Mouse (Mus musculus) neural tube, embryonic 12.5 days (tissue): ENCODE data around the gene Ceacam1. TPM values are rescaled to one million over a fixed set of nuclear protein-coding genes. Genes with fewer than 3 reads are reported as not detected.

Source experiments
- ATAC-seq: fragments of 200-750 bp; cut with Nextera tagmentation; 2 replicates; pipeline ENCODE4 v1.8.0; 2017; ENCODE audit warnings: low read depth, mild to moderate bottlenecking, moderate TSS enrichment, moderate library complexity; ENCODE audit not compliant: low FRiP score
- H3K27ac ChIP-seq: fragments of 300-500 bp; sonication (generic); 2 replicates; pipeline ENCODE4 v1.5.1; 2016
- H3K27me3 ChIP-seq: fragments of 300-500 bp; sonication (generic); replicated peaks from 2 replicates; pipeline ENCODE4 v1.6.1; 2016; ENCODE audit warnings: mild to moderate bottlenecking
- H3K36me3 ChIP-seq: fragments of 300-500 bp; sonication (generic); 2 replicates; pipeline ENCODE4 v1.6.1; 2016; ENCODE audit warnings: mild to moderate bottlenecking
- H3K4me1 ChIP-seq: fragments of 300-500 bp; sonication (generic); 2 replicates; pipeline ENCODE4 v1.6.1; 2016
- H3K4me2 ChIP-seq: fragments of 300-500 bp; sonication (generic); replicated peaks from 2 replicates; pipeline ENCODE4 v1.6.1; 2016; ENCODE audit warnings: mild to moderate bottlenecking
- H3K4me3 ChIP-seq: fragments of 300-500 bp; sonication (generic); 2 replicates; pipeline ENCODE4 v1.5.1; 2016
- H3K9ac ChIP-seq: fragments of 300-500 bp; sonication (generic); 2 replicates; pipeline ENCODE4 v1.6.1; 2016; ENCODE audit warnings: mild to moderate bottlenecking
- H3K9me3 ChIP-seq: fragments of 300-500 bp; sonication (generic); 2 replicates; pipeline ENCODE4 v1.6.1; 2016; ENCODE audit warnings: mild to moderate bottlenecking
- WGBS: fragments of 180-500 bp; shearing (Covaris S2); methylation state at CpG from one replicate; pipeline ENCODE4 v1.1.7; 2016; 5-methylcytosine and 5-hydroxymethylcytosine counted together
- polyA plus RNA-seq: library from polyadenylated mRNA; unstranded; fragments of >200 nt; fragmentation: Nextera tagmentation; extraction: Ambion mirVana; gene quantifications from 2 replicates; pipeline ENCODE4 v1.2.1, GENCODE M21; 2016

Ceacam1 gene
- polyA plus RNA-seq, 1 experiment from 2014 or later: 1.3 TPM

DNA sequence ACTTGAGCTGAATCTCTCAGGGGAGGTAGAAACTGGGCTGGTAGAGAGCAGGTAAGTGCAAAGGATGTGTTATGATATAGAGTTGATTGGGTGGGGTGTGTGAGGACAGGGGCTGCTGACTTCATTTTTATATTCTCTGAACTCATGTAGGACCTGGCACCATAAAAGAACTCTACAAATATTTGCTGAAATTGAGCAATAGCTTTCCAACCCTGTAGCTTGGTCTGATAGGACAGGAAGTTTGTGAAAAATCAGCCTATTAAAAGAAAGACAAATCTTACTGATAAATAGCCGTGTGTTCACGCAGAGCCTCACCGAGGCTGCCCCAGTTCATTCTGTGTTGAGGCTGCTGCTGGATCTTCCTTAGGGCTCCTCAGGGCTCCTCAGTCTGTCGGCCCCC lies 57.5 kb downstream of the Ceacam1 start:
- 0 out of 2 replicates have a peak, but pooled peaks cover 7% of the 10 kb centered on the region for H3K27me3 ChIP-seq
- H3K36me3 ChIP-seq: no peaks in the 10 kb centered on the region
- H3K27ac ChIP-seq: no peak overlapping the region
- no peak overlapping the region for H3K4me2 ChIP-seq
- no peak for ATAC-seq
- H3K9ac ChIP-seq: no peak overlapping the region
- no peaks in the 10 kb centered on the region for H3K9me3 ChIP-seq
- 91% methylated on average over 4 of the region's 4 CpGs for WGBS
- no peak overlapping the region for H3K4me3 ChIP-seq
- no peaks in the 10 kb centered on the region for H3K4me1 ChIP-seq

DNA sequence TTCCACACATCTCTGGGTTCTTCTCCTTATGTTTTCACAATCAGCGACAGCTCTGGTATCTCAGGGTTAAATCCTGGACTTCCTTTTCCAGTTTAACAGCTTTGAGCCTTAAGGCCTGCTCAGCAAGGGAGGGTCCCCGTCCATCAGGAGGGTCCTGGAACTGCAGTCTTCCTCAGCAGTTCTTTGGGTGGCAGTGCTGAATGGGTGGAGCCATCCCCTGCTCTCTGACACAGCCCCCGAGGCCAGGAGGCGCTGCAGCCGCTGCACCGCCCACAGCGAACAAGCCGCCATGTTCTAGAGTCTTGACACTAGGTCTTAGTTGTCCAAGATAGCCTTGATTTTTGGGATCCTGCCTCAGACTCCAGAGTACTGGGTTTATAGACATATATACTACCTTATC lies 57.9 kb downstream of the Ceacam1 start:
- H3K9me3 ChIP-seq: no peaks in the 10 kb centered on the region
- no peak overlapping the region for H3K4me2 ChIP-seq
- 0 out of 2 replicates have a peak, but pooled peaks cover 7% of the 10 kb centered on the region for H3K27me3 ChIP-seq
- no peaks in the 10 kb centered on the region for H3K4me1 ChIP-seq
- no peaks in the 10 kb centered on the region for H3K36me3 ChIP-seq
- no peak for ATAC-seq
- 82% methylated on average over 8 of the region's 8 CpGs for WGBS
- no peak overlapping the region for H3K9ac ChIP-seq
- no peak overlapping the region for H3K4me3 ChIP-seq
- no peak overlapping the region for H3K27ac ChIP-seq

DNA sequence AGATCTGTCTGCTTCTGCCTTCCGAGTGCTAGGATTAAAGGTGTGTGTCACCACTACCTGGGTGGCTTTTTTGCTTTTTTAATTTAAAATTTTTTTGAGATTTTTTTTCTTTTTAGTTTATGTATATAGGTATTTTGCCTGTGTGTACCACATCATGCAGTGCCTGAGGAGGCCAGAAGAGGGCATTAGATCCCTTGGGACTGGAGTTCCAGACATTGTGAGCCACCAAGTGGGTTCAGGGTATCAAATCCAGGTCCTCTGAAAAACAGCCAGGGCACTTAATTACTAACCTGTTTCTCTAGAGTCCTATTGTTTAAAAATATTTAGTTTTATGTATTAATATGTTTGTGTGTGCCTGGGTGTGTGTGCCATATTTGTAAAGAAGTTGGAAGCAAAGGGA lies 59.8 kb downstream of the Ceacam1 start:
- Histone ChIP-seq H3K9ac (no peak overlapping the region), H3K27me3 (0 out of 2 replicates have a peak, but pooled peaks cover 6% of the 10 kb centered on the region), H3K4me1 (no peaks in the 10 kb centered on the region), H3K36me3 (no peaks in the 10 kb centered on the region), H3K27ac (no peak overlapping the region), H3K4me3 (no peak overlapping the region), H3K9me3 (no peaks in the 10 kb centered on the region), H3K4me2 (no peak overlapping the region)
- WGBS: 76% methylated on average over 1 of the region's 1 CpGs
- ATAC-seq: no peak

DNA sequence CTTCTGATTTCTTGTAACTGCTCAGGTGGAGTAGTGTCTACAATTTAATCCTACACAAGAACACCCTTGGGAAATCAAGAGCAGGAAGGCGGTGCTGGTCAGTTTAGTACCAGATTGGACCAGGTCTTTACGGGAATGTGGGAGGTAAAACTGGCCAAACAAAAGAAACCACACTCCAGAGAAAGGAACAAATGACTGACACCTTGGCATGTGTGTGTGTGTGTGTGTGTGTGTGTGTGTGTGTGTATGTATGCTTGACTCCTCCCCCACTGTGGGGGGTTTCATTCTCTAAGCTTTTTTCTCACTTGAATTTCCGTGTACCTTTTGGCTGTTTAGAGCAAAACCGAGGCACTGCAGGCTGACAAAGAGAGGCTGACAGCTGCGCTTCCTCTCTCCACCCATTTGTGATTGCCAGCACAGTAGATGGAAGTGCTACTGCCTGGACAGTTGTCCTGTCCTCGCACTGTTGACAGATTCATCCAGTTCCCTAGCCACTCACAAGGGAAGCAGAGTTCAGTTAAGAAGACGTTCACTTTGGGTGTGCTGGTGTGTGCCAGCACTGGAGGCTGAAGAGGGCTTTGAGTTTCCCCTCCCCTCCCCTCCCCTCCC lies 64.5 kb downstream of the Ceacam1 start, which contains the start of gene Cxcl17:
Cxcl17 (minus strand) TSS at position 54 of the 609 bp plus-strand sequence.
- no peak for ATAC-seq
- no peaks in the 10 kb centered on the region for H3K27me3 ChIP-seq
- no peaks in the 10 kb centered on the region for H3K9me3 ChIP-seq
- no peak within 1 kb of the TSS for H3K4me3 ChIP-seq
- H3K4me2 ChIP-seq: no peak within 1 kb of the TSS
- H3K4me1 ChIP-seq: no peaks in the 10 kb centered on the region
- H3K9ac ChIP-seq: no peak within 1 kb of the TSS
- no peaks in the 10 kb centered on the region for H3K36me3 ChIP-seq
- no peak within 1 kb of the TSS for H3K27ac ChIP-seq
- 50% methylated on average over 7 of the region's 7 CpGs for WGBS

DNA sequence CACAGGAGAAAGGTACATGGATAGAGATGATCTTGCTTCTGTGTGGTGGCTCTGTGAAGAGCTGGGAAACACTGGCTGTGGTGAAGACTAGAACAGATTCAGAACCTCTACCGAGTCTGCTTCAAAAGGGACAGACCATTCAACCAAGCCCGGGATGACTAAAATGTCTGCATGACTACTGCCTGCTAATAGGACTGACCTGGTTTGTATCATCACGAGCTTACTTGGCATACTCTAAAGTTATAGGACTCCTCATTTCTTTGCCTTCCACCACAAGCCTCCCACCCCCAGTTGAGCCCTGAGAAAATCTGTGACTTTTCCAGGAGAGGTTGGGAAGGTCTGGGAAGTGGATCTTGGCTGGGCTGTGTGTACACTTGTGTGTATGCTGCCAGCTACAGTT lies 65.5 kb downstream of the Ceacam1 start:
- no peak overlapping the region for H3K27ac ChIP-seq
- no peaks in the 10 kb centered on the region for H3K36me3 ChIP-seq
- no peaks in the 10 kb centered on the region for H3K9me3 ChIP-seq
- H3K9ac ChIP-seq: no peak overlapping the region
- H3K4me2 ChIP-seq: no peak overlapping the region
- 88% methylated on average over 3 of the region's 3 CpGs for WGBS
- no peak overlapping the region for H3K4me3 ChIP-seq
- H3K4me1 ChIP-seq: no peaks in the 10 kb centered on the region
- no peaks in the 10 kb centered on the region for H3K27me3 ChIP-seq
- ATAC-seq: no peak

Other genes starting within 250 kb of the Ceacam1 start
- gene Gsk3a, start 239.8 kb downstream of the Ceacam1 start, polyA plus RNA-seq: 19.1 and 20.3 TPM in 2 replicates
- 11.9 and 13.1 TPM in 2 replicates for gene Erf, start 226.8 kb downstream of the Ceacam1 start, polyA plus RNA-seq
- gene Cic, start 209.9 kb downstream of the Ceacam1 start, polyA plus RNA-seq: 44.2 and 45.0 TPM in 2 replicates
- 400 and 431 TPM in 2 replicates for gene Pafah1b3, start 179.6 kb downstream of the Ceacam1 start, polyA plus RNA-seq
- 1.1 and 1.5 TPM in 2 replicates for gene Prr19, start 176.2 kb downstream of the Ceacam1 start, polyA plus RNA-seq
- 26.0 and 28.3 TPM in 2 replicates for gene Tmem145, start 171.5 kb downstream of the Ceacam1 start, polyA plus RNA-seq
- 19.1 and 19.6 TPM in 2 replicates for gene Megf8, start 160.4 kb downstream of the Ceacam1 start, polyA plus RNA-seq
- gene Cnfn, start 107.9 kb downstream of the Ceacam1 start, polyA plus RNA-seq: not detected in 2 replicates
- gene Lipe, start 78.9 kb downstream of the Ceacam1 start, polyA plus RNA-seq: 10.7 and 11.6 TPM in 2 replicates
- gene Cxcl17, start 64.7 kb downstream of the Ceacam1 start, polyA plus RNA-seq: 0.37 and 0.53 TPM in 2 replicates
- not detected in 2 replicates for gene Ceacam2, start 62.3 kb upstream of the Ceacam1 start, polyA plus RNA-seq
- gene Erich4, start 138.3 kb upstream of the Ceacam1 start, polyA plus RNA-seq: not detected in 2 replicates
- gene Dmac2, start 141.8 kb upstream of the Ceacam1 start, polyA plus RNA-seq: 27.5 and 31.2 TPM in 2 replicates
- gene B3gnt8, start 149.1 kb upstream of the Ceacam1 start, polyA plus RNA-seq: 1.8 and 2.7 TPM in 2 replicates
- 48.3 and 48.4 TPM in 2 replicates for gene Bckdha, start 181.4 kb upstream of the Ceacam1 start, polyA plus RNA-seq
- gene Exosc5, start 181.6 kb upstream of the Ceacam1 start, polyA plus RNA-seq: 54.7 and 55.2 TPM in 2 replicates
- gene Tmem91, start 197.6 kb upstream of the Ceacam1 start, polyA plus RNA-seq: 3.4 and 5.7 TPM in 2 replicates
- gene B9d2, start 203.2 kb upstream of the Ceacam1 start, polyA plus RNA-seq: 34.8 and 35.7 TPM in 2 replicates
- gene Tgfb1, start 209.4 kb upstream of the Ceacam1 start, polyA plus RNA-seq: 2.4 and 2.6 TPM in 2 replicates
- 31.3 and 34.0 TPM in 2 replicates for gene Ccdc97, start 241.5 kb upstream of the Ceacam1 start, polyA plus RNA-seq